Mouse (Mus musculus) urinary bladder, postnatal 14 days (tissue): ENCODE measurements around the gene Pmm1.

Experiments
- DNase-seq: peaks from one replicate; pipeline ENCODE4 v3.0.0; 2021; ENCODE audit warnings: low spot score

The Pmm1 gene

DNA sequence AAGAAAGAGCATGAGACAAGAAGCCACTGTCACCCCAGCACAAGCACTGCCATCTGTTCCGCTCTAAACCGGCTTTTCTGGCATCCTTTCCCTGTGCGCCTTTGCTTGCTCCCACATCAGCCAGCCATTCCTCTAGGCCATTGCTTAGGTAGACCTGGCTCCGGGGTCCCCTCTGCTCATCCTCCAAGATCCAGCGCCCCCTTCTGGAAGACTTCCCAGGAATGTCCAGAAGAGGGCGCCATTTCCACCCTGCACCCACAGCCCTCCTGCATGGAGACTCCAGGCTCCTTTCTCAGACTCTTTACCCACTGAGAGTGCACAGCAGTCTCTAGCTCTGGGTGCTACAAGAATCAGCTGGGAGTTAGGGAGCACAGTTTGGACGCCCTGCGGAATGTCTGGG is 4.3 kb downstream of the Pmm1 start:
- DNase-seq: no peak

DNA sequence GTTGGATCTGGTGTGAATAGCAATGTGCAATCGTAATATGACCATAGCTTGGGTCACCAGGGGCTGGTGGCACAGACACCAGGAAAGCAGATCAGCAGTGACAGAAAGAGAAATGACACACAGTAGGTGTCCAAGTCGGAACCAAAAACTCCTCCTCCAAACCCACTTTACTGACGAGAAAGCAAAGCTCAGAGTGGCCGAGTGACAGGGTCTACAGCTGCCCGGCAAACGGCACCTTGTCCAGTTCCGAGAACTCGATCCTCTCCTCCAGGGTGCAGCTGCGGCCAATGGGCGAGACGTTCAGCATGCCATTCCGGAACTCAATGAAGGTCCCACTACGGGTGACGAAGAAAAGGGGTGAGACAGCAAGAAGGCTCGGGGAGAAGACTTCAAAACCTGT is 5.3 kb downstream of the Pmm1 start:
- DNase-seq: no peak

DNA sequence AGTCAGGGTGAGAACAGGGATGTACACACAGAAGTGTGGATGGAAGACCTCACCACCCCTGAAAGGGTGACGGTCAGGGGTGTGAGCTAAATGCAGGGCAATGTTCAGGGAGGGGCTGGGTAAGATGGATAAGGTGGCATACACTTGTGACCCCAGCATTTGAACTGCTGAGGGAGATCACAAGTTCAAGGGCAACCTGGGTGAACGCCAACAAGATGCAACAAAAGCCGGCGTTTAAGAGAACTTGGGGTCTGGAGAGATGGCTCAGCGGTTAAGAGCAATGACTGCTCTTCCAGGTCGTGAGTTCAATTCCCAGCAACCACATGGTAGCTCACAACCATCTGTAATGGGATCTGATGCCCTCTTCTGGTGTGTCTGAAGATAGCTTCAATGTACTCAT is 6.0 kb downstream of the Pmm1 start:
- DNase-seq: no peak

- DNase-seq: no peak
Observed at GRCm38 (mm10) chr15:81954151-81954583, 6.6 kb downstream of the Pmm1 start.

- DNase-seq: no peak
Observed at GRCm38 (mm10) chr15:81952310-81952709, 8.4 kb downstream of the Pmm1 start.

DNA sequence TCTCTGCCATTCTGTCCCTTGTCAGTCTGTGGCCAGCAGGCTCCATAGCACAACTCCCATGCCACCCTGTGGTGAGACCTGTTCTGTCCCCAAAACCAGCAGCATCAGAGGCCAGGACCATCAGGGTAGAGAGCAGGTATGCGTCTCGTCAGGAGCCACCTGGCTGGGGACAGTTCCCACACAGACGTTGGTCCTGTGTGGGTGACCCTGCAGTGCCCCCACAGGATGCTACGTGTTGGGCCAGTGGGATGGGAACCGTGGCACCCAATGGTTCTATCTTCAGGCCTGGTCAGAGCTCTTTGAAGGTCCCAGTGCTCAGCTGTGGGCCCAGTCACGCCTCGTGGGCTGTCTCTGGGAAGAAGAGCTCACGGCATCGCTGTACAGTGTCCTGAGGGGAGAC is 9.6 kb downstream of the Pmm1 start:
- no peak for DNase-seq

DNA sequence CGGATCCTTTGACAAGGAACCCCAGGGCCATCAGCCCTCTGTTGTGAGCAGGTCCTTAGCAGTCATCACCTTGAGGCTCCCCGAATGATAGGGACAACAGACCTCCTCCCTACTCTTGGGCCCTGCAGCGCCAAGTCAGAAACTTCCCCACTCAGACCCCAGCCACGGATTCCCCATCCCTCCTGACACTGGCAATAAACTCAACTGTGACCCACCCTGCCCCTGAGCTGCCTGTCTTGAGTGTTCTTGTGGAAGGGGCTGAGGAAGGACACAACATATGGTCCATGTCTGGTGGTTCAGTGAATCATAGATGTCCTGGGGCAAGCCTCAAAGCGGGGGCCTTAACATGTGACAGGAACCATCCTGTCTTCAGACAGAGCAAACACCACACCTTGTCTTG is 10.0 kb downstream of the Pmm1 start:
- no peak for DNase-seq

GRCm38 (mm10) chr15:81949476-81950131 is 11.1 kb downstream of the Pmm1 start:
- DNase-seq: no peak

DNA sequence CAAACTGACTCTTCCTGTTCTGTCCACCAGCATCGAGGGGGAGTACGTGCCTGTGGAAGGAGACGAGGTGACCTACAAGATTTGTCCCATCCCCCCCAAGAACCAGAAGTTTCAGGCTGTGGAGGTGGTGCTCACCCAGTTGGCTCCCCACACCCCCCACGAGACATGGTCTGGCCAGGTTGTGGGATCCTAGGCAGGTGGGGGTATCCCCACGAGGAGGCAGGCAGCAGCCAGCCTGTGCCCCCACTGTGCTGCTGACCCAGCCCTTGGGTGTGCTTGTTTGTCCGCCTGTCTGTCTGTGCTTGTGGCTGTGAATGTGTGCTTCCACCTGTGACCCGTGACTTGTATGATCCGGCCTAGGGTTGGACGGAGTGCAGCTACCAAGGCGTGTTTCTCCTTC is 11.7 kb downstream of the Pmm1 start:
- DNase-seq: no peak

DNA sequence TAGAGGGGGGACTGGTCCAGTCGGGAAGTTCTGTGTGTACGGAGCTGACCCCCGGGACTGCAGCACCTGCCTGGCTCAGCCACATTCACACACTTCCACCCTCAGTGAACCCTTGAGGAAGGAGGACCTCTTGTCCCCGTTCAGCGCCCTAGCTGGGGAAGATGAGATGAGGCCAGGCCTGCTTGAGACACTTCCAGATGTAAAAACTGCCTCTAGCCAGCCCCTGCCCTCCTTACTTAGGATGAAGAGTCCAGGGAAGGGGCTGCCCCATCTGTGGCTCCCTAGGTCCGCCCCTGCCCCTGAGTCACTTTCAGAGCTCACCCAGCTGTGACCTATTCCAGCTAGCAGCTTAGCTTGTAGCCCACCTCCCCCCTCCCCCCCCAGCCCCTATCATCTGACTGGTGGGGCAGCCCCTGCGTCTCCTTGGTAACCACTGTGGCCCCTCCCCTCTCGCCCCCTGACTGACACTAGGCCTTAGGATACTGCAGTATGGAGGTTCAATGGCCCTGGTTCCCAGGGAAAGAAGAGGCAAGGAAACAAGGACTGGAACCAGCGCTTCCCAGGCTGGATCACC is 17.5 kb downstream of the Pmm1 start:
- DNase-seq: no peak

GRCm38 (mm10) chr15:81941010-81941409 is 19.7 kb downstream of the Pmm1 start:
- no peak for DNase-seq

DNA sequence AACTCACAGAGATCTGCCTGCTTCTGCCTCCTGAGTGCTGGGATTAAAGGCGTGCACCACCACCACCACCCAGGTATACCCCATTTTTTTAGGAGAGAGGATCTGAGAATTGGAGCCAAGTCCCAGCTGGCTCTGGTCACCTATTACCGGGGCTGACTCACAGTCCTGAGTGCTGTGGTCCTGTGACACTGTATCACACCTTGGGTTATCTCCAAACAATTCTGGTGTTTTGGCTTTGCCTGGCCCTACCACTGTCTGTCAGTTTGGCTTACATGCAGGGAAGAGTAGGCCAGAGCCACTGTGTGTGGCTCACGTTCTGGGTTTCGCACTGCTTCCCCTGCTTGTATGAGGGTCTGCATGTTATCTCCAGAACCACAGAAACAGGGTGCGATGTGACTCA is 20.5 kb downstream of the Pmm1 start:
- DNase-seq: no peak

GRCm38 (mm10) chr15:81939774-81940173 is 21.0 kb downstream of the Pmm1 start:
- no peak for DNase-seq

- no peak for DNase-seq
Observed at GRCm38 (mm10) chr15:81939157-81939715, 21.5 kb downstream of the Pmm1 start.

DNA sequence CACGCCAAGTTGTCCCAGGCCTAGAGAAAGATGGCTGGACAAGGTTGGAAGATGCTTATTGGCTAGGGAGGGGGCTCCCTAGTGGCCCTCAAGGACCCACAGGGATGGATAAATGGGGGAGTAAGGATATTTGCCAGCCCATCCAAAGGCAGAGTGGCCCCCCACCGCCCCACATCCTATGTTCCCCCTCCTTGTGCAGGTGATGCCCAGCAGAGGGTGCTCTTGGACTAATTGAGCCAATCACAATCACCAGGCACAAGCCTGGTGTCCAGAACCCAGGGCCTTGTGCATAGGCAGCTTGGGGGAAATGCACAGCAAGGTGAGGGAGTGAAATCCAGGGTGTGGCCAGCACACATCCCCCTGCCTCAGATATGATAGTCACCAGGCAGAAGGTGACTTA is 22.5 kb downstream of the Pmm1 start:
- peak; percentile 50 for DNase-seq

DNA sequence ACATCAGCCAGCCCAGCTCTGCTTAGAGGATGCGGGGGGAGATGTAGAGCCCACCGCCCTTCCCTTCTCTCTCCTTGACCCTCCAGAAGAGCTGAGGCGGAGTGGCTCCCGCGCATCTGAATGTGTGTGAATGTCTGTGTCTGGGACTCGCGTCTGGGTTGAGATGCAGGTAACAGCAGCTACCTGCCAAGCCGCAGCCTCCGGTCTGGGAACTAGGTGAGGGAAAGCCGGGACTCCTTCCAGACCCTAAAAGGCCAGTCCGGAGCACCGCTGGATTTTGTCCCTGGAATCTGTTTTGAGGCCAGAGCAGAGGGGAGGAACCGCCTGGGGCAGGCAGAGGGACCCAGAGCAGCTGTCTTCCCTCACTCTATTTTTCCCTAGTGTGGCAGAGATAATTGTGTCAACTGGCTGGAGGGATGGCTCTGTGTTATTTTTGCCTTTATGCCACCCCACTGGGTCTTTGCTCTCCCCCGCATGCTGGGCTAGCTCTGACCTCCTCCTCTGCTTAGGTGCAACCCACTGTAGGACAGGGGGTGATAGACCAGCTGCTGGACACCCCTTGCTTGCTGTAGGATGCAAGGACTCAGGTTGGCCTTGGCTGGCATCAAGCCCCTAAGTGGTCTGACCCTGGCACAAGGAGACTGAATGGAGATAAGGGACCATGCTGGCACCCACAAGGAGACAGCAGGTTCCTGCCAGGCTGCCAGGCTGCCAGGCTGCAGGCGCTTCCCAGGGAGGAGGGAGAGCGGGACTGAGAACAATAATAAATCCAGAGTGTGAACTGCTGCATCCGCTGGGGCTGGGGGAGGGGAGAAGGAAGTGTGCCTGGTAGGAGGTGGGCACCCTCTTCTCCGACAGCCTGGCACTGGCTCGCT is 23.4 kb downstream of the Pmm1 start:
- peak; percentile 25 for DNase-seq

GRCm38 (mm10) chr15:81936679-81937078 is 24.1 kb downstream of the Pmm1 start, which contains the start of gene Csdc2:
Gene Csdc2 (plus strand): TSS chr15:81936759.
- DNase-seq: peak; percentile 60

DNA sequence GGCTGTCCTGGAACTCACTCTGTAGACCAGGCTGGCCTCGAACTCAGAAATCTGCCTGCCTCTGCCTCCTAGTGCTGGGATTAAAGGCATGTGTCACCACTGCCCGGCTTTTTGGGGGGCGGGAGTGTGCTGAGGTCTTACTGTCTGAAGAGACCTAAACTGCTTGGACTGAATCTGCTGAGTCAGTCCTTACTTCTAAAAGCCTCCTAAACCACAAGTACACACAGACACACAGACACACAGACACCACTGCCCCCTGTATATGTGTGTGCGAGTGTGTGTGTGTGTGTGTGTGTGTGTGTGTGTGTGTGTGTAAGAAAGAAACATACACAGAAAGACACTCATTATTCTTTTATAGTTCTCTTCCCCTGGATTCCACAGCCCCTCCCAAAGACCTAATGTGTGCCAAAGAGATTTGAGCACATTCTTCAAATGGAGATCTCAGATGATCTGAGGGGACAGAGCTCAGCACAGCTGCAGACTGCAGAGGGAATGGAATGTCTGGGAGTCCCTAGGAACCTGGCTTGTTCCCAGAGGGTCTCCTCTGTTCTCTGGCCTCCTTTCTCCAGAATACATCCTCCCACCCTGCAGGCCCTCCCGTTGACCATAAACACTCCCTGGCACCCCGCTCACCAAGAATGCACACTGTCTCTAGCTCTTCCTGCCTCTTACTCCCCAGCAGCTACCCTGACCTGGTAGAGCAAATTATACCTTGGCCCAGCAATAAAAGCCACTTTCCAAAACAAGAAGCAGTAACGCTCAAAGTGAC is 24.7 kb downstream of the Pmm1 start:
- no peak for DNase-seq

DNA sequence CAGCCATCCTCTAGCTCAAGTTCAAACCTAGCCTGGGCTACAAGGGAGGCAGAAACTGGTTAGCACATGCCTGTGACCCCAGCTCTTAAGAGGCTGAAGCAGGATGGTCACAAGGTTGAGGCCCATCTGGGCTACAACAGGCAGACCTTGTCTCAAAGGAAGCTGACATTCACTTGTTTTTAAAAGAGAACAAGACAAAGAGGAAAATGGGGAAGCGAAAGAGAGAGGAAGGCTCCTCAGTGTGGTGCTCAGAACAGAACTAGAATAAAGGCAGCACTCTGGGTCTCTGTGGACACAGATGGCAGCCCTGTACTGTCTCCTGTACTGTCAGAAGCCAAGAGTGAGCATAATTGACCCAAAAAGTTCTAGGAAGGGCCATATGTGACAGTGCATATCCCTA is 26.7 kb downstream of the Pmm1 start:
- DNase-seq: no peak

DNA sequence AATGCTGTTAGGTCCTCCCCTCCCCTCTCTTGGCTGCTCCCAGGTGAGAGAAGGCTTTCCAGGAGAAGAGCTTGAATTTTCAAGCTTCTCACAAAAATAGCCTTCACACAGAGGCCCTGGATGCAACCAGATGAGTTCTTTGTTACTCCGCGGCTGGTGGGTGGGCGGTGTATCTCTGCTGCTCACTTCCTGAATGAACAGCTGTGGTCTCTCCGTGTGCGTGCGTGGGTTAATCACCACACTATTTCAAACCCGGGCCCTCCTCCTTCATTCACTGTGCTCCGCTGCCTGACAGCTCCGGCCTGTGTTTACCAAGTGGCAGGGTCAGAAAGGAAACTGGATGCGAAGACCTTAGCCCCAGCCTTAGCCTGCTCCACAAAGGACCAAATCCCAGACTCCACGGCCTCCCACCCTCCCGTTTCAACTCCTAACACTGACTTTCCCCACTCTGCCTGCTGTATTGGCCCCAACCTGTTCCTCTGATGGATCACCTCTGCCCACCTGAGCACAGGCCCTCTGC is 27.7 kb downstream of the Pmm1 start:
- no peak for DNase-seq

DNA sequence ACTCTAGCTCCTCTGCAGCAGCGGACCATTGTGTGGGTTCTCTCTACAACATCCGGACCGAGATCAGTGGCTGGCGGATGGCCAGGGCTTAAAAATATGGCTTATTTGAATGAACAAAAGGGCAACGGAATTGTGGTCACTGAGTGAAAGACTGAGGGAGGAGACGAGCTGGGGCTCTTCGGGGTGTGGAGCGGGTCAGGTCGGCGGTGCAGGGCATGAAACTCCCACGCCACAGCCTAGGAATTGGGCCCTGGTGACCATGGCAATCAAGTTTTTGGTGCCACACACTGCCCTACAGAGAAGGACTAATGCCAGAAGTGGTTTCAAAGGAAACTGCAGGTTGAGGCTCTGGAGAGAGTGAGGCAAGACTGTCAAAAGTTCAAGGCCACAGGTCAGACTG is 32.5 kb downstream of the Pmm1 start:
- no peak for DNase-seq

GRCm38 (mm10) chr15:81927741-81928140 is 33.0 kb downstream of the Pmm1 start:
- peak; percentile 33 for DNase-seq
